Mouse (Mus musculus): Measurements from ENCODE around the gene Sephs2. TPM values are rescaled to one million over a fixed set of nuclear protein-coding genes. Genes with fewer than 3 reads are reported as not detected.

The Sephs2 gene
- polyA plus RNA-seq, 1 experiment from 2014 or later: 97.3 TPM

GRCm38 (mm10) chr7:127296786-127297555 is 23.1 kb upstream of the Sephs2 start:
- ATAC-seq (ENCODE audit: insufficient number of reproducible peaks, insufficient read depth, low FRiP score, low read depth): 0 out of 2 replicates have a peak, but pooled peaks have one; percentile 37
- Histone ChIP-seq H3K9me3 (ENCODE audit: control insufficient read depth, low read depth, low read length) (no peaks in the 10 kb centered on the region), H3K4me2 (replicated peaks; ENCODE audit: low read depth, low read length) (no peak overlapping the region), H3K27me3 (ENCODE audit: control insufficient read depth, insufficient read depth, low read length) (no peaks in the 10 kb centered on the region), H3K4me1 (ENCODE audit: control insufficient read depth, insufficient read depth, low read length) (no peaks in the 10 kb centered on the region), H3K27ac (ENCODE audit: low read length) (no peak overlapping the region), H3K9ac (replicated peaks; ENCODE audit: low read depth, low read length) (no peak overlapping the region), H3K4me3 (ENCODE audit: low read depth, low read length) (no peak overlapping the region), H3K36me3 (ENCODE audit: control insufficient read depth, insufficient read depth, low read length) (no peaks in the 10 kb centered on the region)
- 85% methylated on average over 5 of the region's 5 CpGs for WGBS

- H3K27ac ChIP-seq (ENCODE audit: low read length): no peak within 1 kb of the TSS
- 78% methylated on average over 11 of the region's 11 CpGs for WGBS
- no peak within 1 kb of the TSS for H3K4me3 ChIP-seq (ENCODE audit: low read depth, low read length)
- ATAC-seq (ENCODE audit: insufficient number of reproducible peaks, insufficient read depth, low FRiP score, low read depth): no peak
- no peaks in the 10 kb centered on the region for H3K36me3 ChIP-seq (ENCODE audit: control insufficient read depth, insufficient read depth, low read length)
- no peak within 1 kb of the TSS for H3K4me2 ChIP-seq (replicated peaks; ENCODE audit: low read depth, low read length)
- H3K9ac ChIP-seq (replicated peaks; ENCODE audit: low read depth, low read length): no peak within 1 kb of the TSS
- H3K4me1 ChIP-seq (ENCODE audit: control insufficient read depth, insufficient read depth, low read length): no peaks in the 10 kb centered on the region
- no peaks in the 10 kb centered on the region for H3K9me3 ChIP-seq (ENCODE audit: control insufficient read depth, low read depth, low read length)
- H3K27me3 ChIP-seq (ENCODE audit: control insufficient read depth, insufficient read depth, low read length): no peaks in the 10 kb centered on the region
Measured at GRCm38 (mm10) chr7:127296098-127296497, 22.2 kb upstream of the Sephs2 start, which contains the start of gene Itgal. TSS of gene Itgal (plus strand) at chr7:127296260.

DNA sequence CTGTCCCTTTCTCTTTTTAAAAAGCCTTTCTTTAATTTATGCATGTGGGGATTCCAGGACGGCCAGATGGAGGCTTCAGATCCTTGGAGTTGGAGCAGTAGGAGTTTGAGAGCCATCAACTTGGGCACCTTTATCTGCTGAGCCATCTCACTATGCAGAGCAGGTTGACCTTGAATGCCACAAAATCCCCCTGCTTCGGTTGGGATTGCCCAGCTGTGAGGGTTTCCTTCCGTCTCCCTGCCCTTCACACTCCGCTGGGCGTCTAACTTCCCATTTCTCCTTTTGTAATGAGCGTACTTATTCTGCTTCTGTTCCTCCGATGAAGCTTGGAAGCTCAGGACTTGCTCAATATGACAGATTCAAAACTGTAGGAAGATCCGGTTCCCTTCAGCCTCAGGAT is 16.3 kb upstream of the Sephs2 start:
- no peak overlapping the region for H3K4me3 ChIP-seq (ENCODE audit: low read depth, low read length)
- ATAC-seq (ENCODE audit: insufficient number of reproducible peaks, insufficient read depth, low FRiP score, low read depth): no peak
- H3K27ac ChIP-seq (ENCODE audit: low read length): no peak overlapping the region
- H3K4me2 ChIP-seq (replicated peaks; ENCODE audit: low read depth, low read length): no peak overlapping the region
- no peaks in the 10 kb centered on the region for H3K36me3 ChIP-seq (ENCODE audit: control insufficient read depth, insufficient read depth, low read length)
- no peaks in the 10 kb centered on the region for H3K27me3 ChIP-seq (ENCODE audit: control insufficient read depth, insufficient read depth, low read length)
- WGBS: 69% methylated on average over 8 of the region's 8 CpGs
- H3K9ac ChIP-seq (replicated peaks; ENCODE audit: low read depth, low read length): no peak overlapping the region
- peaks cover 10% of the 10 kb centered on the region for H3K9me3 ChIP-seq (ENCODE audit: control insufficient read depth, low read depth, low read length)
- H3K4me1 ChIP-seq (ENCODE audit: control insufficient read depth, insufficient read depth, low read length): no peaks in the 10 kb centered on the region

DNA sequence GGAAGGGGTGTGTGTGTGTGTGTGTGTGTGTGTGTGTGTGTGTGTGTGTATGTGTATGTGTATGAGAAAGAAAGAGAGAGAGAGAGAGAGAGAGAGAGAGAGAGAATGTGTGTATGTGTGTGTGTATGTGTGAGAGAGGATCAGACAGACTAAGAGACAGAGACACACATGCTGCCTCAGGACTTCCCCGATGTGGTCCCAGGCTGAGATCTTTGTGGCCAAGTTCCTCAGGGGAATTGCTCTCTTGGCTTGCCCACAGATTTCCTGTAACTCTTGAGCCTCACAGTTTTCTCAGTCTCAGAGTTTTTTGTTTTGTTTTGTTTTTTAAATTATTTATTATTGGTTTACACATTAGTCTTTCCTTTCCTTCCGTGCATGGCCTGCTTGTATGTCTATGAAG is 15.5 kb upstream of the Sephs2 start:
- 84% methylated on average over 2 of the region's 2 CpGs for WGBS
- Histone ChIP-seq H3K4me1 (ENCODE audit: control insufficient read depth, insufficient read depth, low read length) (no peaks in the 10 kb centered on the region), H3K4me3 (ENCODE audit: low read depth, low read length) (no peak overlapping the region), H3K27me3 (ENCODE audit: control insufficient read depth, insufficient read depth, low read length) (no peaks in the 10 kb centered on the region), H3K4me2 (replicated peaks; ENCODE audit: low read depth, low read length) (no peak overlapping the region), H3K36me3 (ENCODE audit: control insufficient read depth, insufficient read depth, low read length) (no peaks in the 10 kb centered on the region), H3K9me3 (ENCODE audit: control insufficient read depth, low read depth, low read length) (peaks cover 10% of the 10 kb centered on the region), H3K9ac (replicated peaks; ENCODE audit: low read depth, low read length) (no peak overlapping the region), H3K27ac (ENCODE audit: low read length) (no peak overlapping the region)
- no peak for ATAC-seq (ENCODE audit: insufficient number of reproducible peaks, insufficient read depth, low FRiP score, low read depth)

DNA sequence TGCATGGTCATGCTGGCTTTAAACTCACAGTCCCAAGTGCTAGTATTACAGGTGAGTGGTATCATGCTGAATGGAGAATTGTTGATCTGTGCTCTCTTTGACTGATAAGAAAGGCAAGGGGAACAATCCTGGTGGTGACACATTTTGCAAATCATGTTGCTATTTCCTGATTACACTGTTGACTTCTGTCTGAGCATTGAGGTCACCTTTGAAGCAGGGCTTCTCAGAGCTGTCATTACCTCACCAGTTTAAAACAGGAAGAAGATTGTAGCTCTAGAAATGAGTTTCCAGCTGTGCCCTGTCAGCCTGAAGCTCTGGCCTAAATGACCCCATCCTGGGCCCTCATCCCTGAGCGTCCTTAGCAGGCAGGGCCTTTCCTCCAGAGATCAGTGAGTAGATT is 14.1 kb upstream of the Sephs2 start:
- H3K4me2 ChIP-seq (replicated peaks; ENCODE audit: low read depth, low read length): no peak overlapping the region
- H3K9me3 ChIP-seq (ENCODE audit: control insufficient read depth, low read depth, low read length): peaks cover 10% of the 10 kb centered on the region
- H3K27me3 ChIP-seq (ENCODE audit: control insufficient read depth, insufficient read depth, low read length): no peaks in the 10 kb centered on the region
- 70% methylated on average over 1 of the region's 1 CpGs for WGBS
- H3K4me3 ChIP-seq (ENCODE audit: low read depth, low read length): no peak overlapping the region
- H3K9ac ChIP-seq (replicated peaks; ENCODE audit: low read depth, low read length): no peak overlapping the region
- H3K27ac ChIP-seq (ENCODE audit: low read length): no peak overlapping the region
- H3K36me3 ChIP-seq (ENCODE audit: control insufficient read depth, insufficient read depth, low read length): no peaks in the 10 kb centered on the region
- no peaks in the 10 kb centered on the region for H3K4me1 ChIP-seq (ENCODE audit: control insufficient read depth, insufficient read depth, low read length)
- ATAC-seq (ENCODE audit: insufficient number of reproducible peaks, insufficient read depth, low FRiP score, low read depth): no peak

- Histone ChIP-seq H3K4me2 (replicated peaks; ENCODE audit: low read depth, low read length) (no peak overlapping the region), H3K27ac (ENCODE audit: low read length) (no peak overlapping the region), H3K9me3 (ENCODE audit: control insufficient read depth, low read depth, low read length) (peaks cover 10% of the 10 kb centered on the region), H3K9ac (replicated peaks; ENCODE audit: low read depth, low read length) (no peak overlapping the region), H3K4me3 (ENCODE audit: low read depth, low read length) (no peak overlapping the region), H3K4me1 (ENCODE audit: control insufficient read depth, insufficient read depth, low read length) (no peaks in the 10 kb centered on the region), H3K27me3 (ENCODE audit: control insufficient read depth, insufficient read depth, low read length) (no peaks in the 10 kb centered on the region), H3K36me3 (ENCODE audit: control insufficient read depth, insufficient read depth, low read length) (no peaks in the 10 kb centered on the region)
- ATAC-seq (ENCODE audit: insufficient number of reproducible peaks, insufficient read depth, low FRiP score, low read depth): no peak
- WGBS: 74% methylated on average over 7 of the region's 10 CpGs
Measured at GRCm38 (mm10) chr7:127285154-127285553, 11.3 kb upstream of the Sephs2 start.

GRCm38 (mm10) chr7:127282190-127282589 is 8.3 kb upstream of the Sephs2 start:
- Histone ChIP-seq H3K4me2 (replicated peaks; ENCODE audit: low read depth, low read length) (no peak overlapping the region), H3K27ac (ENCODE audit: low read length) (no peak overlapping the region), H3K9ac (replicated peaks; ENCODE audit: low read depth, low read length) (no peak overlapping the region), H3K36me3 (ENCODE audit: control insufficient read depth, insufficient read depth, low read length) (no peaks in the 10 kb centered on the region), H3K4me1 (ENCODE audit: control insufficient read depth, insufficient read depth, low read length) (no peaks in the 10 kb centered on the region), H3K4me3 (ENCODE audit: low read depth, low read length) (no peak overlapping the region), H3K27me3 (ENCODE audit: control insufficient read depth, insufficient read depth, low read length) (no peaks in the 10 kb centered on the region), H3K9me3 (ENCODE audit: control insufficient read depth, low read depth, low read length) (no peaks in the 10 kb centered on the region)
- WGBS: 74% methylated on average over 2 of the region's 2 CpGs
- no peak for ATAC-seq (ENCODE audit: insufficient number of reproducible peaks, insufficient read depth, low FRiP score, low read depth)

DNA sequence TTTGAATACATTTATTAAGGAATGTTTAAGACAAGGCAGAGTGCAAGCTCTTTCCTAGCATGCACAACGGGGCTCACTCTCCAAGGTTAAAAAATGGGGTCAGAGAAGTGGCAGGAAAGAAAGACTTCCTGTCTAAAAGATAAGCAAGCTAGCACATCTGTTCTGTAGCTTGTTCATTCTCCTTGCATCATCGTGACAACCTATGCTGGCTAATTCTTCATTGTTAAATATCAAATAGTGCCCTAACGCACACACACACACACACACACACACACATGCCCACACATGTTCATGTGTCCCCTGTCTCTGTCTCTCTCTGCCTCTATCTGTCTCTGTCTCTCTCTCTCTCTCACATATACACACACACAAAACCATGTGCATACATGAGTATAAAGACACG is 7.3 kb upstream of the Sephs2 start:
- ATAC-seq (ENCODE audit: insufficient number of reproducible peaks, insufficient read depth, low FRiP score, low read depth): no peak
- 36% methylated on average over 4 of the region's 4 CpGs for WGBS
- Histone ChIP-seq H3K27ac (ENCODE audit: low read length) (no peak overlapping the region), H3K4me1 (ENCODE audit: control insufficient read depth, insufficient read depth, low read length) (no peaks in the 10 kb centered on the region), H3K36me3 (ENCODE audit: control insufficient read depth, insufficient read depth, low read length) (no peaks in the 10 kb centered on the region), H3K27me3 (ENCODE audit: control insufficient read depth, insufficient read depth, low read length) (no peaks in the 10 kb centered on the region), H3K4me2 (replicated peaks; ENCODE audit: low read depth, low read length) (no peak overlapping the region), H3K9ac (replicated peaks; ENCODE audit: low read depth, low read length) (no peak overlapping the region), H3K9me3 (ENCODE audit: control insufficient read depth, low read depth, low read length) (no peaks in the 10 kb centered on the region), H3K4me3 (ENCODE audit: low read depth, low read length) (no peak overlapping the region)

DNA sequence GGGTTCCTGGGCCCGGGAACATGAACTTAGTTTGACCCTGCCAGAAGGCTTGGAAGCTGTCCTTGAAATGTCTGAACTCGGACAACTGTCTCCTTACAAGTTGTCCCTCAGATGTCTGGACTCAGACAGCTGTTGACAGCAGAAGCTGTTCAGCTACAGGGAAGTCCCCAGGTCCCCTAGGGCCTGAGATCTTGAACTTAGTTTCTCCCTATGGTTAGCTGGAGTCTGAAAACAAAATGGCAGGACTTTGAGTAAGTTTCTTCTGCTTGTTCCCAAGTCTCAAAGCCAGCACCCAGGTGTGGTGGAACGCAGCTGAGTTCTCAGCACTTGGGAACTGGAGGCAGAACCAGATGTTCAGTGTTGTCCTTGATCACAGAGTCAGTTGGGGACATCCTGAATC is 6.2 kb upstream of the Sephs2 start:
- H3K4me1 ChIP-seq (ENCODE audit: control insufficient read depth, insufficient read depth, low read length): no peaks in the 10 kb centered on the region
- H3K27me3 ChIP-seq (ENCODE audit: control insufficient read depth, insufficient read depth, low read length): no peaks in the 10 kb centered on the region
- H3K4me2 ChIP-seq (replicated peaks; ENCODE audit: low read depth, low read length): no peak overlapping the region
- no peak for ATAC-seq (ENCODE audit: insufficient number of reproducible peaks, insufficient read depth, low FRiP score, low read depth)
- H3K9me3 ChIP-seq (ENCODE audit: control insufficient read depth, low read depth, low read length): no peaks in the 10 kb centered on the region
- WGBS: 53% methylated on average over 3 of the region's 3 CpGs
- H3K4me3 ChIP-seq (ENCODE audit: low read depth, low read length): no peak overlapping the region
- H3K36me3 ChIP-seq (ENCODE audit: control insufficient read depth, insufficient read depth, low read length): no peaks in the 10 kb centered on the region
- no peak overlapping the region for H3K27ac ChIP-seq (ENCODE audit: low read length)
- no peak overlapping the region for H3K9ac ChIP-seq (replicated peaks; ENCODE audit: low read depth, low read length)
